10 mouse cellular contexts compared by ENCODE assay signal in the genomic region with DNA sequence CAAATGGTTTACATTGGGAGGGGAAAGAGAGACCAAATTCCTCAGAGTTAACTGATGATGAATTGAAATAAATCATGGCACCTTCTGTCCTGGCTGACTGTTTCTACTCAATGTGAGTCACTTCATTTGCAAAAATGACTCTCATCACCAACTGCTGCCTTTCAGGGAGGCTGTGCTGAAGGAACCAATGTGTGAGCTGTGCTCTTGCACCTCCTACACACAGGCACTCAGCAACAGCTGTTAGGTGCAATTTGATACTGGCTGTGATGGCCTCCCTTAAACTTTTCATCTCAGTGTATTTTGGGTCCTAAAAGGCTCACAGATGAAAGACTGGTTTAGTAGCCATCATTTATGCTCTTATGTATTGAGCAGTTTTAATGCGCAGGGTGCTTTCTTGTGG.
DNase-seq lines count a peak whose midpoint lies in the region; ATAC-seq and TF ChIP-seq lines count a peak whose summit lies in the region.
"Had no signal": no experiment of that assay in that cellular context is flagged by ENCODE, and none has a peak within 500 bp of the region (broad histone marks: within the 10 kb centered on the region; RNA-seq: fewer than 3 reads in every experiment).

No protein-coding gene starts in this region.

- TF ChIP-seq CTCF in Patski (IDR thresholded peaks at IDR 0.05): no peak
- no peak for TF ChIP-seq CTCF in cerebellum, adult 2 months (IDR thresholded peaks at IDR 0.05; ENCODE audit: borderline replicate concordance, insufficient read depth, low read depth, low read length)
- TF ChIP-seq CTCF in liver, postnatal 0 days (IDR thresholded peaks at IDR 0.05; ENCODE audit: low read depth): no peak

- TF ChIP-seq EP300 in liver, postnatal 0 days (IDR thresholded peaks at IDR 0.05; ENCODE audit: low read depth): no peak

- POLR2A ChIA-PET in Patski (lab: Charles Lee): no interaction called here

- H3K9me3 ChIP-seq in embryonic facial prominence, embryonic 10.5 days: no peaks in the 10 kb centered on the region
- no peaks in the 10 kb centered on the region for H3K9me3 ChIP-seq in limb, embryonic 11.5 days (ENCODE audit: control insufficient read depth, low read length)
- H3K9me3 ChIP-seq in liver, postnatal 0 days (ENCODE audit: low read length): no peaks in the 10 kb centered on the region

- H3K27me3 ChIP-seq in Patski: no peaks in the 10 kb centered on the region
- H3K27me3 ChIP-seq in embryonic facial prominence, embryonic 10.5 days (replicated peaks; ENCODE audit: low read depth, poor library complexity, severe bottlenecking): no peaks in the 10 kb centered on the region
- no peaks in the 10 kb centered on the region for H3K27me3 ChIP-seq in limb, embryonic 11.5 days (ENCODE audit: control insufficient read depth, insufficient read depth, low read length)
- no peaks in the 10 kb centered on the region for H3K27me3 ChIP-seq in cerebellum, adult 2 months (ENCODE audit: control insufficient read depth, insufficient read depth, low read length)
- H3K27me3 ChIP-seq in liver, postnatal 0 days (ENCODE audit: insufficient read depth, low read length): no peaks in the 10 kb centered on the region

- no peak for DNase-seq in Patski (ENCODE audit: low read depth, low spot score)
- DNase-seq in embryonic facial prominence, embryonic 10.5 days (ENCODE audit: low spot score): peak; percentile 9
- DNase-seq in layer of hippocampus, adult 8-10 months (ENCODE audit: low spot score in 2 of 2): peak; percentile 50 to 74
- DNase-seq in limb, embryonic 11.5 days (ENCODE audit: low spot score): peak; percentile 32
- DNase-seq in cerebellum, adult 2 months: no peak
- no peak for DNase-seq in liver, postnatal 0 days
- no peak for DNase-seq in cerebellum, adult 9-10 months
- DNase-seq: lung, postnatal 4 days; thymus, postnatal 14 days had no signal

- in situ Hi-C loops in Patski (cut with MboI; ENCODE audit: low pct_unique_long_range_greater_than_20kb): loop anchor here (10.0 kb wide), 1 partner anchor 567 kb away; no protein-coding TSS in a partner anchor

- H3K4me3 ChIP-seq in embryonic facial prominence, embryonic 10.5 days: no peak overlapping the region
- no peak overlapping the region for H3K4me3 ChIP-seq in limb, embryonic 11.5 days (ENCODE audit: low read depth, low read length)
- no peak overlapping the region for H3K4me3 ChIP-seq in cerebellum, adult 2 months (replicated peaks; ENCODE audit: insufficient read depth, low read depth, low read length)
- no peak overlapping the region for H3K4me3 ChIP-seq in liver, postnatal 0 days (ENCODE audit: low read depth, low read length)

- no peaks in the 10 kb centered on the region for H3K36me3 ChIP-seq in embryonic facial prominence, embryonic 10.5 days (replicated peaks)
- H3K36me3 ChIP-seq in limb, embryonic 11.5 days (ENCODE audit: control insufficient read depth, insufficient read depth, low read length): no peaks in the 10 kb centered on the region
- no peaks in the 10 kb centered on the region for H3K36me3 ChIP-seq in liver, postnatal 0 days (replicated peaks; ENCODE audit: insufficient read depth, low read length)

- peak; percentile 82 for ATAC-seq in Patski
- peak; percentile 57; the same call in 1 of the 2 replicates for ATAC-seq in limb, embryonic 11.5 days (ENCODE audit: insufficient number of reproducible peaks, low FRiP score, low TSS enrichment, low read depth)
- no peak for ATAC-seq in liver, postnatal 0 days
- ATAC-seq: intestine, postnatal 0 days had no signal

- H3K9ac ChIP-seq in limb, embryonic 11.5 days (ENCODE audit: low read length): no peak overlapping the region
- no peak overlapping the region for H3K9ac ChIP-seq in liver, postnatal 0 days (replicated peaks)

- no peak overlapping the region for H3K4me2 ChIP-seq in limb, embryonic 11.5 days (ENCODE audit: low read depth, severe bottlenecking)
- no peak overlapping the region for H3K4me2 ChIP-seq in liver, postnatal 0 days (ENCODE audit: low read depth, low read length)

- TF ChIP-seq POLR2A in cerebellum, adult 2 months (IDR thresholded peaks at IDR 0.05; ENCODE audit: borderline replicate concordance, insufficient read depth, low read length): no peak

- no peak overlapping the region for H3K27ac ChIP-seq in embryonic facial prominence, embryonic 10.5 days (replicated peaks)
- H3K27ac ChIP-seq in limb, embryonic 11.5 days (replicated peaks; ENCODE audit: low read depth, low read length): no peak overlapping the region
- no peak overlapping the region for H3K27ac ChIP-seq in cerebellum, adult 2 months (ENCODE audit: insufficient read depth, low read length)
- H3K27ac ChIP-seq in liver, postnatal 0 days (ENCODE audit: low read depth): no peak overlapping the region

- peaks cover 3% of the 10 kb centered on the region; the same call in 1 of the 2 replicates for H3K4me1 ChIP-seq in embryonic facial prominence, embryonic 10.5 days
- H3K4me1 ChIP-seq in limb, embryonic 11.5 days (ENCODE audit: control insufficient read depth, insufficient read depth, low read length): no peaks in the 10 kb centered on the region
- no peaks in the 10 kb centered on the region for H3K4me1 ChIP-seq in cerebellum, adult 2 months (ENCODE audit: control insufficient read depth, insufficient read depth, low read length)
- no peaks in the 10 kb centered on the region for H3K4me1 ChIP-seq in liver, postnatal 0 days (ENCODE audit: insufficient read depth)

- 96% methylated on average over 1 of the region's 1 CpGs for WGBS in embryonic facial prominence, embryonic 10.5 days
- WGBS in limb, embryonic 11.5 days: 88% methylated on average over 1 of the region's 1 CpGs
- WGBS in cerebellum, adult 2 months: 100% methylated on average over 1 of the region's 1 CpGs
- 78% methylated on average over 1 of the region's 1 CpGs for WGBS in liver, postnatal 0 days (ENCODE audit: insufficient replicate concordance)

- CTCF ChIA-PET in Patski (lab: Charles Lee): no interaction called here

Comparison
In these comparisons a context has a peak if more than half of its experiments do, and no peak if none do; other contexts are left out.
1. DNase-seq: peak in embryonic facial prominence, embryonic 10.5 days (single experiment), layer of hippocampus, adult 8-10 months (2 of 2) and limb, embryonic 11.5 days (single experiment); none in Patski (single experiment), cerebellum, adult 2 months (0 of 2), liver, postnatal 0 days (single experiment) and cerebellum, adult 9-10 months (single experiment).